Mouse (Mus musculus): ENCODE results near the gene Cyld. TPM values are rescaled to one million over a fixed set of nuclear protein-coding genes. Genes with fewer than 3 reads are reported as not detected.
"Not testable (repeated sequence)": the region's sequence is repeated elsewhere in the genome, so short reads cannot be mapped to it uniquely, and the experiment has no call there.

The Cyld gene
- 12.0 and 12.9 TPM in 2 replicates for polyA plus RNA-seq (2016; fragmentation: Nextera tagmentation; extraction: Ambion mirVana)

GRCm38 (mm10) chr8:88696721-88697641, at the start of gene Cyld:
TSS of gene Cyld (plus strand) at chr8:88697028.
- H3K36me3 ChIP-seq, result no peaks in the 10 kb centered on the region
- H3K4me1 ChIP-seq (replicated peaks), result peaks cover 7% of the 10 kb centered on the region
- H3K4me3 ChIP-seq, result peak within 1 kb of the TSS; percentile 65
- peak within 1 kb of the TSS; percentile 67 for H3K4me2 ChIP-seq
- peak within 1 kb of the TSS; percentile 22 for H3K27ac ChIP-seq (ENCODE audit: poor library complexity, severe bottlenecking)
- H3K9me3 ChIP-seq (replicated peaks), result no peaks in the 10 kb centered on the region
- H3K27me3 ChIP-seq (replicated peaks), result no peaks in the 10 kb centered on the region
- H3K9ac ChIP-seq, result peak within 1 kb of the TSS; percentile 79
- WGBS, result under 1% methylated on average over 79 of the region's 80 CpGs
- peak; percentile 99 for ATAC-seq (ENCODE audit: insufficient number of reproducible peaks, low FRiP score)

- Histone ChIP-seq H3K4me3 (no peak overlapping the region), H3K27me3 (replicated peaks) (peaks cover 39% of the 10 kb centered on the region), H3K27ac (ENCODE audit: poor library complexity, severe bottlenecking) (no peak overlapping the region), H3K4me1 (replicated peaks) (peaks cover 13% of the 10 kb centered on the region), H3K9ac (no peak overlapping the region), H3K36me3 (no peaks in the 10 kb centered on the region), H3K4me2 (no peak overlapping the region), H3K9me3 (replicated peaks) (no peaks in the 10 kb centered on the region)
- no peak for ATAC-seq (ENCODE audit: insufficient number of reproducible peaks, low FRiP score)
Measured at GRCm38 (mm10) chr8:88648322-88648721, 48.5 kb upstream of the Cyld start.

- Histone ChIP-seq H3K9ac (no peak overlapping the region), H3K4me3 (no peak overlapping the region), H3K9me3 (replicated peaks) (no peaks in the 10 kb centered on the region), H3K4me1 (replicated peaks) (peaks cover 13% of the 10 kb centered on the region), H3K27me3 (replicated peaks) (peaks cover 39% of the 10 kb centered on the region), H3K27ac (ENCODE audit: poor library complexity, severe bottlenecking) (no peak overlapping the region), H3K36me3 (no peaks in the 10 kb centered on the region), H3K4me2 (no peak overlapping the region)
- no peak for ATAC-seq (ENCODE audit: insufficient number of reproducible peaks, low FRiP score)
- 71% methylated on average over 6 of the region's 6 CpGs for WGBS
Measured at GRCm38 (mm10) chr8:88650016-88650708, 46.7 kb upstream of the Cyld start.

GRCm38 (mm10) chr8:88651122-88651521, 45.7 kb upstream of the Cyld start:
- H3K4me3 ChIP-seq; H3K4me2 ChIP-seq; H3K36me3 ChIP-seq; H3K9me3 ChIP-seq (replicated peaks); H3K9ac ChIP-seq; H3K27ac ChIP-seq (ENCODE audit: poor library complexity, severe bottlenecking); ATAC-seq (ENCODE audit: insufficient number of reproducible peaks, low FRiP score): not testable (repeated sequence)
- peaks cover 13% of the 10 kb centered on the region for H3K4me1 ChIP-seq (replicated peaks)
- H3K27me3 ChIP-seq (replicated peaks), result peaks cover 39% of the 10 kb centered on the region
- 60% methylated on average over 4 of the region's 4 CpGs for WGBS

- Histone ChIP-seq H3K27me3 (replicated peaks) (peaks cover 15% of the 10 kb centered on the region), H3K36me3 (no peaks in the 10 kb centered on the region), H3K4me3 (no peak overlapping the region), H3K4me2 (no peak overlapping the region), H3K27ac (ENCODE audit: poor library complexity, severe bottlenecking) (no peak overlapping the region), H3K9me3 (replicated peaks) (no peaks in the 10 kb centered on the region), H3K9ac (no peak overlapping the region), H3K4me1 (replicated peaks) (no peaks in the 10 kb centered on the region)
- ATAC-seq (ENCODE audit: insufficient number of reproducible peaks, low FRiP score), result no peak
Measured at GRCm38 (mm10) chr8:88655334-88655733, 41.5 kb upstream of the Cyld start.

GRCm38 (mm10) chr8:88659873-88660272, 37.0 kb upstream of the Cyld start:
- Histone ChIP-seq H3K27ac (ENCODE audit: poor library complexity, severe bottlenecking) (no peak overlapping the region), H3K9ac (no peak overlapping the region), H3K4me2 (no peak overlapping the region), H3K36me3 (no peaks in the 10 kb centered on the region), H3K4me3 (no peak overlapping the region), H3K4me1 (replicated peaks) (no peaks in the 10 kb centered on the region), H3K27me3 (replicated peaks) (peaks cover 26% of the 10 kb centered on the region), H3K9me3 (replicated peaks) (no peaks in the 10 kb centered on the region)
- 80% methylated on average over 3 of the region's 3 CpGs for WGBS
- ATAC-seq (ENCODE audit: insufficient number of reproducible peaks, low FRiP score), result no peak

GRCm38 (mm10) chr8:88662401-88662821, 34.4 kb upstream of the Cyld start:
- H3K27ac ChIP-seq (ENCODE audit: poor library complexity, severe bottlenecking), result no peak overlapping the region
- H3K4me1 ChIP-seq (replicated peaks), result no peaks in the 10 kb centered on the region
- WGBS, result 42% methylated on average over 6 of the region's 6 CpGs
- H3K9me3 ChIP-seq (replicated peaks), result no peaks in the 10 kb centered on the region
- no peaks in the 10 kb centered on the region for H3K36me3 ChIP-seq
- no peak overlapping the region for H3K4me3 ChIP-seq
- H3K4me2 ChIP-seq, result no peak overlapping the region
- H3K27me3 ChIP-seq (replicated peaks), result peaks cover 26% of the 10 kb centered on the region
- no peak for ATAC-seq (ENCODE audit: insufficient number of reproducible peaks, low FRiP score)
- H3K9ac ChIP-seq, result no peak overlapping the region

GRCm38 (mm10) chr8:88664121-88664520, 32.7 kb upstream of the Cyld start:
- whole genome bisulfite sequencing, result 84% methylated on average over 16 of the region's 16 CpGs
- peaks cover 37% of the 10 kb centered on the region for H3K27me3 ChIP-seq (replicated peaks)
- no peak overlapping the region for H3K4me3 ChIP-seq
- no peak overlapping the region for H3K27ac ChIP-seq (ENCODE audit: poor library complexity, severe bottlenecking)
- no peaks in the 10 kb centered on the region for H3K9me3 ChIP-seq (replicated peaks)
- no peak overlapping the region for H3K4me2 ChIP-seq
- no peaks in the 10 kb centered on the region for H3K4me1 ChIP-seq (replicated peaks)
- ATAC-seq (ENCODE audit: insufficient number of reproducible peaks, low FRiP score), result no peak
- no peaks in the 10 kb centered on the region for H3K36me3 ChIP-seq
- H3K9ac ChIP-seq, result no peak overlapping the region

GRCm38 (mm10) chr8:88664947-88665346, 31.9 kb upstream of the Cyld start:
- Histone ChIP-seq H3K27me3 (replicated peaks) (peaks cover 37% of the 10 kb centered on the region), H3K4me1 (replicated peaks) (no peaks in the 10 kb centered on the region), H3K27ac (ENCODE audit: poor library complexity, severe bottlenecking) (no peak overlapping the region), H3K9me3 (replicated peaks) (no peaks in the 10 kb centered on the region), H3K4me2 (no peak overlapping the region), H3K9ac (no peak overlapping the region), H3K36me3 (no peaks in the 10 kb centered on the region), H3K4me3 (no peak overlapping the region)
- no peak for ATAC-seq (ENCODE audit: insufficient number of reproducible peaks, low FRiP score)
- 78% methylated on average over 19 of the region's 19 CpGs for WGBS

- H3K9me3 ChIP-seq (replicated peaks), result no peaks in the 10 kb centered on the region
- H3K4me1 ChIP-seq (replicated peaks), result no peaks in the 10 kb centered on the region
- ATAC-seq (ENCODE audit: insufficient number of reproducible peaks, low FRiP score), result no peak
- peaks cover 37% of the 10 kb centered on the region for H3K27me3 ChIP-seq (replicated peaks)
- H3K27ac ChIP-seq (ENCODE audit: poor library complexity, severe bottlenecking), result no peak overlapping the region
- no peaks in the 10 kb centered on the region for H3K36me3 ChIP-seq
- H3K4me3 ChIP-seq, result no peak overlapping the region
- no peak overlapping the region for H3K4me2 ChIP-seq
- 31% methylated on average over 1 of the region's 1 CpGs for WGBS
- H3K9ac ChIP-seq, result no peak overlapping the region
Measured at GRCm38 (mm10) chr8:88666435-88666834, 30.4 kb upstream of the Cyld start.

GRCm38 (mm10) chr8:88668400-88669086, 28.3 kb upstream of the Cyld start:
- WGBS, result 70% methylated on average over 14 of the region's 14 CpGs
- Histone ChIP-seq H3K27me3 (replicated peaks) (peaks cover 30% of the 10 kb centered on the region), H3K27ac (ENCODE audit: poor library complexity, severe bottlenecking) (no peak overlapping the region), H3K9me3 (replicated peaks) (no peaks in the 10 kb centered on the region), H3K36me3 (no peaks in the 10 kb centered on the region), H3K4me2 (no peak overlapping the region), H3K4me3 (no peak overlapping the region), H3K9ac (no peak overlapping the region), H3K4me1 (replicated peaks) (no peaks in the 10 kb centered on the region)
- ATAC-seq (ENCODE audit: insufficient number of reproducible peaks, low FRiP score), result no peak
